Mouse (Mus musculus): ENCODE measurements at regions not wholly inside any gene's neighbourhood (a gene's known extent, or its start where the extent isn't known, plus 50 kb on each side); places are given as distances from the start of the nearest gene placed in this dataset.

DNA sequence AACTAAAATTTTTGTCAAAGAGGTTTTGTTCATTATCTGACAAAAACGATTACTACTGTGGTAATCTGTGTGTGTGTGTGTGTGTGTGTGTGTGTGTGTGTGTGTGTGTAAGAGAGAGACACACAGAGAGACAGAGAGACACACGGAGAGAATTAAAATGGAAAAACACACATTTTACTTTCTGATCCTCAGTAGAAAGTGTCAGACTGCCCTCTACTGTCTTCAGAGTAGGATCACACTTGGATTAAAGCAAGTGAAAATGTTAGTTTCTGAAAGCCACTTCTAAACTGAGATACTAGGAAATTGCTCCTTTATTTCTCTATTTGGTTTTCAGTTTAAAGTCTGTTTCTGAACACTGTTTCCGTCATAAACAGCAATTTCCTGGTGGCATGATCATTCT, 57.3 kb upstream of the Cylc1 start:
- peak; percentile 4 for DNase-seq (ENCODE audit: low read depth, low spot score)
